Mouse (Mus musculus) kidney, adult 2 months (tissue): ENCODE measurements at regions not wholly inside any gene's neighbourhood (a gene's known extent, or its start where the extent isn't known, plus 50 kb on each side); places are given as distances from the start of the nearest gene placed in this dataset.

Experiments used
- CTCF ChIP-seq: fragments of 200-500 bp; conservative IDR thresholded peaks from 2 replicates; pipeline ENCODE4 v1.5.1; 2011; ENCODE audit warnings: low read depth, mild to moderate bottlenecking, control low read depth, low read length, moderate library complexity, mixed read lengths; ENCODE audit not compliant: insufficient read depth, insufficient read length
- POLR2A ChIP-seq: fragments of 200-500 bp; IDR thresholded peaks from one replicate; pipeline ENCODE4 v1.6.1; 2011; ENCODE audit warnings: low read depth, low read length, control low read depth

GRCm38 (mm10) chr5:43160140-43160539 lies 72.8 kb upstream of the Cpeb2 start:
- no peak for TF ChIP-seq POLR2A
- no peak for TF ChIP-seq CTCF
